Mouse (Mus musculus) cerebellum, adult 9-10 months (tissue): ENCODE results near the gene Vat1l.

Source experiments
- DNase-seq: peaks from one replicate; pipeline ENCODE4 v3.0.0; 2022

Gene Vat1l

DNA sequence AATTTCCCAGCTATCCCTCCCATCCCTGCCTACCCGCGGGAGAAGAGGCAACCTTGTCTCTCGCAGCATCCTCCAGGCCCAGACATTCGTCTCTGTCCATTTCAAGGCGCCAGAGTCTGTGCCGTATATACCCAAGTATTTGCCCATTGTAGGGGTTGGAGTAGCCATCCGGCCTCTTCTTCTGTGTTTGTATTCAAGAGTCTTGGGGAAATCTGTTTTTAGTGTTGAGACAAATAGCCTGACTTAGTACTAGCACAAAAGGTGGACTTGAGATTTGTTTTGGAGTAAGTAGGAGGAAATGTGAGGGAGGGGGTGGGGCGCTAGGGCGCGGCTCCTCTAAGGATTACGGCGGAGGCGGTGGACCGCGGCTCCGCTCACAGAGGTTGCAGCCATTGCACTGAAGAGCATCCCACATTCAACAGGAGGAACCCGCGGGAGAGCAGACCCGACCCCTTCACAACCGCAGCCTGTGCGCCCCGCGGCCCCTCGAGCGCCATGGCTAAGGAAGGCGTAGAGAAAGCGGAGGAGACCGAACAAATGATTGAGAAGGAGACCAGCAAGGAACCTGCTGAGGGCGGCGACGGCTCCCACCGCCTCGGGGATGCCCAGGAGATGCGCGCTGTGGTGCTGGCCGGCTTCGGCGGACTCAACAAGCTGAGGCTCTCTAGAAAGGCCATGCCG lies at the start of gene Vat1l:
TSS of gene Vat1l (plus strand) at position 392 of the 681 bp plus-strand sequence.
- DNase-seq: peak; percentile 83

DNA sequence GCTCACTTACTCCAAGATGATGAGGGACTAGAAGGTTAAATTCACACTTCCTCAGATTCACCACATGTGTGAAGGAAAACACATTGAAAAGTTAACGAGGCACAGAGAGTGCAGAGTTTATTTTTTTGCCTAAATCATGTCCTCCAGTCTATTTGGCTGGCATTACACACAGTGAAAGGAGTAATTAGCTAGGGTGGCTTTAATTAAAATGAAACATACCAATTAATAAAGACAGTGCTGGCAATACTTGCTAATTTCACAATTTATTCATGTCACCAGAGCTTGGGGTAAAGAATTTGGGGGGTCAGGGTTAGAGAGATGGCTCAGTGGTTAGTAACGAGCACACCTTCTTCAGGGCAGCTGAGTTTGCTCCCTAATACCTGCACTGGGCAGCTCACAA lies 46.8 kb upstream of the Vat1l start:
- no peak for DNase-seq

DNA sequence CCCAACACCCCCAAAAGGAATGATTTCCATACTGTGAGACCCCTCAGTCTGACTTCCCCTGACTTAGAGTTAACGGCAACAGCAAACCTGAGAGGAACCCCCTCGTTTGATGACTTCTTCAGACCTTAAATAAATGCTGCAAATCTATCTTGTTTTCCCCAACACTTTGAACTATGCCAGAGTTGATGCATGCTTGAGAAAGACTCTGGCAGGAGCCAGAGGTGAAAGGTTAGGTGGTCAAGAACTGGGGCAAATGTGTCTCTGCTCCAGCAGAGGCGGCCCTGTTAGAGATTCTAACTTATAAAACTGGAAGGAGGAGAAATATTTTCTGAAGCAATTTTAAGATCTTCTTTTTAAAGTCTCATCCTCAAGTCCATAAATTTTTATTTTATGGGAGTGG lies 45.7 kb upstream of the Vat1l start:
- no peak for DNase-seq

GRCm38 (mm10) chr8:114163871-114164270 lies 41.5 kb upstream of the Vat1l start:
- no peak for DNase-seq

DNA sequence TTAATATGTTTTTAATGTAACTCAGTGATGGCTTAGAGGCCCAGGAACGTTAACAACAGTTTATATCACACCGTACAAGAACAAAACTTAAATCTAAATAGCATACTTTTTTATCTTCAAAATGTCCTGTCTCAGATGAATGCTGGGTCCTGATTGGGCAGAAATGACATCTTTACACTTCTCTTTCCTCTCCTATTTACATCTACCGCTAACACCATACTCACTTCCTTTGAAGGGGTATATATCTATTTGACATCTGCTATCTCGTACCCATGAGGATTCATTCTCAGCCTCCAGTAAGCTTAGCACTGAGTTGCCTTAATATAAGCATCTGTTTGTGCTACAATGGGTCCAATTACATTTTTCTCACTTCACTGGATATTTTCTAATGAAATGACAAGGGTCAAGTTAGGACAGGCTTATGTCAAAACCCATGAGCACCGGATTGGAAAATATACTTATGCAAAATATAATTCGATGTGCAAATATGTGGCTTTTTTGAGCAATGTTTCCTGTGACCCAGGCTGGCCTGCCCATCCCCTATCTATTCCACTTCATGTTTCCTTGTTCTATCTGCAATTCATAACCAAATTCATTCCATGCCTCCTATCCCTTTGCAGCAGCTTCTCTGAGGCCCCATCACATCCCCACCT lies 40.8 kb upstream of the Vat1l start:
- no peak for DNase-seq

GRCm38 (mm10) chr8:114165741-114166140 lies 39.7 kb upstream of the Vat1l start:
- DNase-seq: no peak

DNA sequence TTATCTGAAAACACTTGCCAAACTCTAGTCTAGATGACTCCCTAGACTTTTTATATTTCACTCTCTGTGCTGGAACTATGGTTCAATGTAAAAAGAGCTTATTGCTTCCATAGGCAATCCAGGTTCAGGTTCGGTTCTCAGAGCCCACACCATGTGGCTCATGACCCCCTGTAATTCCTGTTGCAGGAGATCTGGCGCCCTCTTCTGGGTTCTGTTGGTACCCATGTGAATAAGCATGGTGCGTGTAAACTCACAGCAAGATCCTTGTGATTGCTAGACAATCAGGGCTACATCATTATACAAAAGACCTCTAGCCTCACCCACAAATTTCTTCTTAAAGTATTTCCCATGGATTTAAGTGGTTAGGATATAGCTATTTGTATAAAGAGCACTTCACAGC lies 28.7 kb upstream of the Vat1l start:
- no peak for DNase-seq

- no peak for DNase-seq
Observed at GRCm38 (mm10) chr8:114193334-114193733, 12.1 kb upstream of the Vat1l start.

DNA sequence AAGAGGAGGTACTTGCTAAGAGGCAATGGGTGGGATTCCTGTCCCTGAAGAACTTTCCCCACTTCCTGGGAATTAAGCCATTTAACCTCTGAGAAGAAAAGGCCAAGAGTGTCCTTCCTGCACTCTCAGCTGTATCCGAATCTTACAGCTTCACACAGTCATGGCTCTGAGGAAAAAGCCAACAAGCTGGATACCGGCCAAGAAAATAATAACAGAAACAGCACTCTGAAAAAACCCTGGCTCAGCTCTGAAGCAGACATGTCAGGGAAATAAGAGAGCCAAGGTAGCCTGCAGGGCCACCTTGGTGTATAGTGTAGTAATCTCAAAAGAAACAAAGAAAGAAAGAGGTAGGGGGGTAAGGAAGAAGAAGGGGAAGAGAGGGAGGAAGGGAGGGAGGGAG lies 6.4 kb upstream of the Vat1l start:
- peak; percentile 58 for DNase-seq

DNA sequence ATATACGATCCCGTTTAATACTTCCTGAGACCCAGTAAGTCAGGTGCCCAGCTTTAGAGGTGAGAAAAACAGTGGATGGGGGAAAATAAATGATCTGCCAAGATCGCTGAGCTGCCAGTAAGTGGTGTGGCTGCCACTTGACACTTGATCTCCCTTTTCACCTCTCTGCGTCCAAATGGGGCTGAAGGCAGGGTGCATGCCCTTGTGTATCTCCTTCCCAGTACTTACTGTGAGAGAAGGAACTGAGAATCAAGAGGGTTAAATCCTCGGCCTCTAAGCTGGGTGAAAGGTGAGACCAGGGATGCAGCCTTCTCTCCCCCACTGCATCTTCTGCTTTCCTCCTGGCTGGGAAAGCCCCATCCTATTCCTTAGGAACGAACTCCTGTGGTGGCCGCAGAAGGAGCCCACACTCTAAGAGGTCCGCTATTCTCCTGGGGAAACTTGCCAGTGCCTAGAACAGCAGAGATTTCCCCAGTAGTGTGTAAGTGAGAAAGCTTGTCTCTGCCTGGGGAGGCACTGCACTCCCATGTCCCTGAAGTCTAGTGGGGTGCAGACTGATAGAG lies 1.1 kb downstream of the Vat1l start:
- DNase-seq: peak; percentile 46

GRCm38 (mm10) chr8:114207026-114207425 lies 1.6 kb downstream of the Vat1l start:
- DNase-seq: peak; percentile 77

DNA sequence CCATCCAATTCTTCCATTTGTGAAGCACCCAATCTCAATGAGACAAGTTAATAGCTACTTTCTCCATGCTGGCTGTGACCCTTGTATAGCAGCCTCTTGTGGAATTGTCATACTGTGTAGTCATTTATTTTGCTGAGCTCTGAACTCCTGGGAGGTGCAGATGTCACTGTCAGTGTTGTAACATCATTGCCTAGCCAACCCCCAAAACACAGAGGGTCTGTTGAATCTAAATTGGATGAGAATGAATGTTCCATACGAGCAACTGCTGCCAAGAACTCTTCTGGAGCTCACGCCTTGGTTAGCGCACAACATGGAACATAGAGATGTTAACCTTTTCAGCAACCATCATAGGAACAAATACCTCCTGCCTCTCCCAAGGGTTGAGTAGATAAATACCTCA lies 15.4 kb downstream of the Vat1l start:
- DNase-seq: no peak

GRCm38 (mm10) chr8:114222001-114222400 lies 16.6 kb downstream of the Vat1l start:
- DNase-seq: peak; percentile 50

- DNase-seq: peak; percentile 76
Observed at GRCm38 (mm10) chr8:114224001-114224400, 18.6 kb downstream of the Vat1l start.

DNA sequence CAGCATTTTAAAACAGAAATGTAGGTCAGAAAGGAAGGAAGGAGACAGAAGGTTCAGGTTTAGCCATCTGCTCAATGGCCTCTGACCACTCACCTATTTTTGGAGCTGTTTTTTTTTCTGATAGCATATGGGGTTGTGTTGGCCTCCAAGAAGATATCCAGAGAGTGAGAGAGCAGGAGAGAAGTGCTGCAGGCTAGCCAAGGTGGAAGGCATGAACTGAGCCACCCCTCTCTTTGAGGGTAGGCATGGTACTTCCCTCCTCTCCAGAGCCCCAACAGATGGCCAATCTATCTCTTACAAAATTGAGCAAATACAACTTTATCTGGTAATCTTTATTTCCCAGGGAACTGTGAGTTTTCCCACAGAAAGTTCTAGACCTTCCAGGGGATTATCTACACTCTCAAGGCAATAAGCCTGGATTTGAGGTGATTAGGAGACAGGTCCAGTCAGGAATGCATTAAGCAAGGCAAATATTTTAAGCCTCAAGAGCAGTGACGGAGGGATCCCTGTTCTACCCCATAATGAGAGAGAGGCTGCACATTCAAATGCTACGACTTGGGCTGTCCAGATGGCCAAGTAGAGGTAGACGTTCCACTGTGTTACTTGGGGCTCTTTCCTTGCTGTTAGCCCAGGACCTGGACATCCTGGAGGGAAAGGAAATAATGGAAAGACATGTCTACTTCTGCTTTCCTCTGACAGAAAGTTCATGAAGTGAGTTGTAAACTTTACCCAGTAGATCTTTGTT lies 46.1 kb downstream of the Vat1l start:
- peak; percentile 97 for DNase-seq

- DNase-seq: peak; percentile 99
Observed at GRCm38 (mm10) chr8:114258685-114259084, 53.3 kb downstream of the Vat1l start.

GRCm38 (mm10) chr8:114259713-114260355 lies 54.4 kb downstream of the Vat1l start:
- peak; percentile 70 for DNase-seq

DNA sequence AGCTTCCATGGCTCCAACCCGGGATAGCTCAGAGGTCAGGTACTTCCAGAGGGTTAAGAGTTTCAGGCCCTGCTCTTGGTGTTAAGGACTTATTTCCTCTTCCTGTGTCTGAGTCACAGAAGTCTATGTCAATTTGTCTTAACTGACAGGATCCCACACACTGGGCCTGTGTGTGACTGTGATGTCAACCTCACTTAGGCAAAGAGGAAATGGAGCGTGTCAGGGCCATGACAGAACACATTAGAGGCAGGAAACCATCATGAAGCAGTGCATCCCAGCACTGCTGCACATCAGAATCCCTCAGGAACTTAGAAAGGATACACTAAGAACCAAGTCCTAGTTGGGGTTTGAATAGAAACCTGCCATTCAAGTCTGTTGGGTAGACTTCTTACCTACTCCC lies 56.9 kb downstream of the Vat1l start:
- DNase-seq: no peak

DNA sequence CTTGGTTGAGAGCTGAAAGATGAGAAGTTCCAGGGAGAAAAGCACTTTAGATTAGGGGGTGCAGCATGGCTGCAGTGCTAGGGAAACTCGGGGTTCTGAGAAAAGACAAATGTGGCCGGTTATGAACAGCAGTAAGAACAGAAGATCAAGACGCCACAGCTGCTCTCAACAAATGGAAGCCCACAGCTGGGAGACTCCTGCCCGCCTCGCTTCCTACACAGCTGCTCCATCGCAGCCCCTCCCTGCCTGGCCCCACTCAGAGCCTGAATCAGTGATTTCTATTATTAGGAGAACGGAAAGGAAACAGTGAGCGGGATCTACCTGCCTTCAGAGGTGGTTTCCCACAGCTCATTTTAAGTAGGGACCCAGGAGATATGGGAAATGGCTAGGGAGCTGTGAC lies 69.1 kb downstream of the Vat1l start:
- DNase-seq: no peak

GRCm38 (mm10) chr8:114281101-114281500 lies 75.7 kb downstream of the Vat1l start:
- no peak for DNase-seq

DNA sequence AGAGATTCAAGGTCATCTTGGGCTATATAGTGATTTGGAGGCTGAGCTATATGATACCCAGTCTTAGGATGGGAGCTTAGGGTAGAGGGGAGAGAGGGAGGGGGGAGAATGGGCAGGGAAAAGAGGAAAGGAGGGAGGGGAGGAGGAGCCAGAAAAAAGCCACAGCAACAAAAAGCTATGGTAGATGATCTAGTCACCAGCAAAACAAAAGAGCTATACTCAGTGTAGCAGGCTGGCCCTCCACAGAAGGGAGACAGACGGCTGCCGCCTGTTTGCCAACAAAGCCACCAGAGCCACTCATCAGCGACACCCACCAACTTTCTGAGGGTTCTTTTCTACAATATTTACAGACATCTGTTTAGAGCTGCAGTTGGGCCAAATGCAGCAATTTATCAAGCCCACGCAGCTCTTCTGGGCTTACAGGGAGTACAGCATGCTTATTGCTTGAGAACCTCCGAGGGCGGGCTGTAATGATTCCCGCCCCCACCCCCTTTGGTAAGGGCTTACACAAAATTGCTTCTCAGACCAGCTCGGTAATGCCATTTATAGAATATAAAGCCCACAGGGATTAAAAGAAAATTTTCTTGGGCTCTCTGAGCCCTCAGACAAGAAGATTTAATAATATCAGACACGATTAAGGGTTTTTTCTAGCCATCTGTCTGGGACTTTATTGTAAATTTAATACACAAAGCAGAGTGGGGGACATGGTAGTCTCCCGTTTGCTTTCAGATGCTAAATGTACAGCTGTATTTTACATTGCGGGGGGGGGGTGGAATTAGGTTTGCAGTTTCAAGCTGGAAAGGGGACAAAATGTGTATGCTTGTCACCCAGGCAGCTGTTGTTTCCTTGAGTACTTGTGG lies 89.7 kb downstream of the Vat1l start:
- DNase-seq: peak; percentile 80

- no peak for DNase-seq
Observed at GRCm38 (mm10) chr8:114295749-114296067, 90.3 kb downstream of the Vat1l start.
